Mouse (Mus musculus) spleen, postnatal 4 days (tissue): ENCODE results near the gene Cnot10.

Experiments used
- DNase-seq, 2 experiments: peaks; one replicate each; pipeline ENCODE4 v3.0.0; 2022; ENCODE audit warnings: low spot score in 2 of 2

Gene Cnot10

GRCm38 (mm10) chr9:114546765-114547164 lies 93.2 kb downstream of the Cnot10 start:
- no peak for DNase-seq

GRCm38 (mm10) chr9:114544754-114545393 lies 95.1 kb downstream of the Cnot10 start:
- DNase-seq, result no peak

- DNase-seq, result no peak
Measured at GRCm38 (mm10) chr9:114543882-114544753, 95.9 kb downstream of the Cnot10 start.

GRCm38 (mm10) chr9:114541279-114541741 lies 98.7 kb downstream of the Cnot10 start:
- DNase-seq, result no peak

GRCm38 (mm10) chr9:114538996-114539563 lies 100.9 kb downstream of the Cnot10 start:
- DNase-seq, result no peak

- no peak for DNase-seq
Measured at GRCm38 (mm10) chr9:114536628-114537027, 103.4 kb downstream of the Cnot10 start.
